Mouse (Mus musculus) bone marrow macrophage, adult 2 months (primary cell): ENCODE data around the gene Il11.

ENCODE experiments used
- CTCF ChIP-seq: IDR thresholded peaks from 2 replicates; pipeline ENCODE4 v1.5.1; 2012; ENCODE audit warnings: low read depth, mild to moderate bottlenecking, low read length, moderate library complexity
- POLR2A ChIP-seq: IDR thresholded peaks from 2 replicates; pipeline ENCODE4 v1.6.1; 2012; ENCODE audit warnings: mild to moderate bottlenecking, low read depth, low read length, borderline replicate concordance

DNA sequence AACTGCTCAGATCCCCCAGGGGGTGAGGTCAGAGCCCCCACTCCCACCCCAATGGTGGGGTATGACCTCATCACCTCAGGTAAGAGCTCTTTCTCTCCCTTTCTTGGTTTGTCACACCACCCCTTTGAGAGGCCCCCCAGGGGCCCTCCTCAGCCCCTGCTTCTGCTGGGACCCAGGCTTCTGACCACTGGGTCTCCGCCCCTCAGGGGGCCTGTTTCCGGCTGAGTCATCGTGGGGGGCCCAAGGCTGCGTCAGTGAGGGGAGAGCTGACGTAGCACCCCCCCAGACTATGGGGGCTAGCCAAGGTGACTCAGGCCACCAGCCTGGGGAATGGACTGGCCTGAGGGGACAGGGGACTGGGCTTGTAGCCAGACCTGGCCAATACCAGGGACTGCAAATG is 2.7 kb downstream of the Il11 start:
- TF ChIP-seq POLR2A = no peak
- no peak for TF ChIP-seq CTCF
